Mouse (Mus musculus): ENCODE results near the gene Gpsm3. TPM values are rescaled to one million over a fixed set of nuclear protein-coding genes. Genes with fewer than 3 reads are reported as not detected.
"Not testable (repeated sequence)": the region's sequence is repeated elsewhere in the genome, so short reads cannot be mapped to it uniquely, and the experiment has no call there.

Gene Gpsm3
- 10.0 and 10.1 TPM in 2 replicates for polyA plus RNA-seq (2012; rRNA removed)

DNA sequence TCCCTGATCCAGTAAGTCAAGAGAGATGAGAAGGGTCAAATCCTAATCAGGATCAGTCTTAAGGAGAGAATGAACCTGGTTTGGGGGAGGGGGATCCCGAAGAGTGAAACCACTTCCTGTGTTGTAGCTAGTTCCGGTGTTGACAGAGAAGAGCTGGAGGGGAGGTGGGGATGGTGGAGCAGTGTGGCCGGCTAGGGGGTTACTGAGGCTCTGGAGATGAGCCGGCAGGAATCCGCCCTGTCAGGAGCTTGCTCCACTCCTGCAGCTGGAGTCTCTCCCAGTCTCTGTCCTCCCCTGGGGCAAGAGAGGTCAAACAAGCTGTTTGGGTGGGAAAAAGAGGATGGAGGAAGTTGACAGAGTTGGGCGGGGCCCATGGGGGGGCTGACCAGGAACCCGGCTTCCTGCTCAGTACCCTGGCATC, at the start of gene Gpsm3:
Gene Gpsm3, plus strand, starts transcription at position 126 of the 421 bp plus-strand sequence.
- DNase-seq (ENCODE audit: low read depth): no peak

DNA sequence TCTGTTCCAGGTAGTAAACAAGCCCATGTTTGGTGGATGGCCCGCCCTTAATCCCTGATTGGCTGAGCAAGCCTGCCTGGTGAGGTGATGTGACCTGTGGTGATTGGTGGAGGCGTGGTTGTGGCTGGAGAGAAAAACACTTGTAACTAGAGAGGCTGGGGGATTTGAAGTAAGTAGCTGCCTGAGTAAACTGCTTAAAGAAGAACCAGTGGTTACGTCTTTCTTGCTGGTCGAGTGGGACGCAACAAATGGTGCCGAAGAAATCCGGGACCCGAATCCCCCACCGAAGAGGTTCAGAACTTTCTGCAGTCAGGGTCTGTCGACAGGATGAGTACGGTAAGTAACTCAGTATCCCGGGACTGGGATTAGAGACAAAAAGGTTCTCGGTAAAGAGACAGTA, 46.0 kb upstream of the Gpsm3 start:
- not testable (repeated sequence) for DNase-seq (ENCODE audit: low read depth)

DNA sequence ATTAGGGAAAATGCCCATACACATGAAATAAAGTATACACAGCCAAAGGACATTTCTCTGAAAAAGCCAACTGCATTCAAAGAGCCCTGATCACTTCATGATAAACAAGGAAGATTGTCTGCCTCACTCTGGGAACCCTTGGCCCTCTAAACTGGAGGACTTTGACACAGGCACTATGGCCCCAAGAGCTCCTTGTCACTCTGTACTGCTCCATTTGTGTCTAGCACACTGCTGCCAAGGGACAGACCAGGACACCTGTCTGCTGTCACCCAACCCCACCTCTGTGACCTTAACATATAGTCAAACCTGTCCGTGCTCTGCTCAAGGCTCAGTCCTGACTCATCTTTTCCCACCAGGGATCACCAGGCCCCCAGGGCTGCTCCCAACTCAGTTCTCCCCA, 42.8 kb upstream of the Gpsm3 start:
- no peak for DNase-seq (ENCODE audit: low read depth)

DNA sequence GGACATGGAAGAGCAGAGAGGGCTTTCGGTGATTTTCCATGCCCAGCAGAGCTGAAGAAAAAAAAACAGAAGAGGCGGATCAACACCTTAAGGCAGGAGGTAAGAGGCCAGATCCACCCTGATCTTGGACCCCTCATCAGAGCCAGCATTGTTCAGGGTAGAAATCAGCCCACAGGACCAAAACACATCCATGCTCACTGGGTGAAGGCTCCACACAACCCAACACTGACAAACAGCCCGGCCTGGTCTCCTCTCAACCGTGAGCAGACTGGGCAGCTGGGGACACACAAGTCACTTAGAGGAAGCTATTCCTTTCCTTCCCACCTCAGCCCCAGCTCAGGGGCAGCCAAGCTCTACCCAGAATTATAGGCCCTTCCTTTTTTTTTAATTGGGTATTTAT, 42.0 kb upstream of the Gpsm3 start:
- DNase-seq (ENCODE audit: low read depth): no peak

DNA sequence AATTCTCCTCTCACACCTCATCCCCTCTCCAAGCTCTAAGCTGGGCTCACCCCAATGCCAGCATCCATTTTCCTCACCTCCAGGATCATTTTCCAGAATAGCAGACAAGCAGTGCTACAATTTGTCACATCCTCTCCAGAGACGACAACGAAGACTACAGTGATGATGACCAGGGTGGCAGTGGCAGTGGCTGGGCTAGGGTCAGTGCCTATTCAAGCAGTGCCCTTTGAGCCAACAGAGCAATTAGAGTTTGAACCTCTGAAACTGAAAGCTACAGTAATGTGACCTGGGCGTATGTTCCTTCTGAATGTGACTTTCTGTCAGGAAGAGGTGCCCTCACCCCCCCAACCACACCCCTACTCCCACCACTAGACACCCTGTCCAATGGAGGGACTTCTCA, 40.5 kb upstream of the Gpsm3 start:
- DNase-seq (ENCODE audit: low read depth): no peak

DNA sequence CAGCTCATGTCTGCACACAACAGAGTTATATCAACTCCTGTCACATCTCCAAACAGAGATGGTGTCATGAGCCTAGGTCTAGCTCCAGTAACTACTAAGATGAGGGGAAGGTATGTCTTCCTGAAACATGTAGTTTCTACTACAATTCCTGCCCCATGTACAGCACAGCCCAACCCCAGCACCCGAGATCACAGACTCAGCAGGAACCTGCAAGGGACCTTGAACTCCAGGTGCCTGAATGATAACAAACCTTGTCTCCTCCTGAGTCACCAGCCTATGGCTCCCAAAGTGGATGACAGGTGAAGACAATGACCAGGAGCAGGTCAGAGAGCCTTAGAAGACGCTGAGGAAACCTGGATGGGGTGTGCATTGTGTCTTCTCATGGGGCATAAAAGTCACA, 39.8 kb upstream of the Gpsm3 start:
- no peak for DNase-seq (ENCODE audit: low read depth)

DNA sequence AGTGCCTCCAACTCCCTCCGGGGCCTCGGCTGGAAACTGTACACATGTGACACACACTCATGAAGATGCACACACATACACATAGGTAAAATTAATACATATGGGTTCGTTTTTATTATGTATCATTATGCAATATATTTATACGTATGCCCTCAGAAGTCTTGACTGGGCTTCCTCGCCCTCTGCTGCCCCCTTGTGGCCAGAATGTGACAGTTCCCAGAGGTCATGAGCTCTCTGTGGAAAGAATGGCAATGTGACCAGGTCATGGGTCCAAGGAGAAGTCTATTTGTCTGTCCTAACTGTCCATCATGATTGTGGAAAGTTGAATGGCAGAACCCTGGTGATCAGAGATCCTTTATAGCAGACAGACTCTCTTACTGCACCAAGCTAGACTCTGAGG, 34.1 kb upstream of the Gpsm3 start:
- no peak for DNase-seq (ENCODE audit: low read depth)

DNA sequence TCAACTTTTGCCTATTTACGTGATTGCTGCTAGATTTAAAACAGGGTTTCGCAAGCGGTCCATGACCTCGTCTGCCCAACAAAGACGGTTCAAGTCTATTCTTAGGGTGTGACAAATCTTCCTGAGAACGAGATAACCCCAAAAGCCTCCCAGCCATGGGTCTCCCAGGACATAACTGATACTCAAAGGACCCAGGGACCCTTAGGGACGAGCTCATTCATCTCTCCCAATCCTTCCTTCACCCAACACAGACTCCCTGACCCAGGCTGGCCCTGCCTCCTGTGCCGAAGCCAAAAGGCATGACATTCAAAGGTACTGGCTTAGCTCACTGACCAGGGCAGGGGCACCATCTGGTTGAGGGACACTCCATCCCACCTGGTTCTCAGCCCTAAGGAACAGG, 33.2 kb upstream of the Gpsm3 start:
- DNase-seq (ENCODE audit: low read depth): no peak

DNA sequence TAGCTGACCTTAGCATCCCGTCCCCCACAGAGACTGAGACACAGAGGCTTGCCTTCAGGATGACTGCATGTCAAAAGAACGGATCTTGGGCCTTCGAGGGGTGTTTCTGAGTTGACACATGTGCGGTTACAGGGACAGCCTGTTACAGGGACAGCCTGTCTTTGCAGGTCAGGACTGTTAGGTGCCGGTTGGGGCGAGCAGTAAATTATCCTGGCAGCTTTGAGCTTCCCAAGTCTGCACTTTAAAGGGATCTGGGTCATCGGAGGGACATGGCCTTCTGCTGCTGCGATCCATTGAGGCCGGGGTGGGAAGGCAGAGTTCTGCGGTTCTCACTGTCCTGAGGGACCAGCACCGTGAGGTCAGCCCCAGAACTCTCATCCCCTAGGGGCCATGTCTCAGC, 32.2 kb upstream of the Gpsm3 start:
- DNase-seq (ENCODE audit: low read depth): no peak

DNA sequence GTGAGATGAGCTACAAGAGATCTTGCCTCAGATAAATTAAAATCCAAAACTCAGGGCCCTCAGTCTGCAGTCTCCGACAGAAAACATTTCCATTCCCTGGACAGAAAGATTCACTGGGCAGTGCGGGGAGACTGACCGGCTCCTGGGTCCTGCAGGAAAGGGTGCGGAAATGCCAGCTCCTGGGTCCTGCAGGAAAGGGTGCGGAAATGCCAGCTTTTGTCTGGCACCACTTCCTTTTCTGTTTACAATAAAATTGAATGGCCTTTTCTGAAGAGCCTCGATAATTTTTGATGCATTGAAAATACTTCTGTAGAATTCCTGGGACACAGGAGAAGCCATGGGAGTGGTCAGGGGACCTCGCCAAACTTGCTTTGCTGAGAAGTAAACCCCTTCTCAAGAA, 30.5 kb upstream of the Gpsm3 start:
- DNase-seq (ENCODE audit: low read depth): no peak

DNA sequence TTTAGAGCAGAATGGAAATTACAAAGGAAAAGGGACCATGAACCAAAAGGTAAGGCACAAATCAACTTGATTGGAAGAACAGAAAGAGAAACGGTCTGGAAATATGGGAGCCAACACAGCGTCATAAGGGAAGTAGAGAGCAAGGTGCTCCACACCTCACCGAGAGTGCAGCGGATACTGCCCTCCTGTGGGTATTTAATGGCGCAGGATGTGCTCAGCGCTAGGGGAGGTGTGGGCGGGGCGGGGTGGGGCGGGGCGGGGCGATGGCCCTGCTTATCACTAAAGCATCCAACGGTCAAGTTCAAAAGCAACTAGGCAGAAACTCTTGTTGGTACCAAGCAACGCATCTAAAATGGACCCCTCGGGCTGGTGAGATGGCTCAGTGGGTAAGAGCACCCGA, 29.7 kb upstream of the Gpsm3 start:
- DNase-seq (ENCODE audit: low read depth): no peak

DNA sequence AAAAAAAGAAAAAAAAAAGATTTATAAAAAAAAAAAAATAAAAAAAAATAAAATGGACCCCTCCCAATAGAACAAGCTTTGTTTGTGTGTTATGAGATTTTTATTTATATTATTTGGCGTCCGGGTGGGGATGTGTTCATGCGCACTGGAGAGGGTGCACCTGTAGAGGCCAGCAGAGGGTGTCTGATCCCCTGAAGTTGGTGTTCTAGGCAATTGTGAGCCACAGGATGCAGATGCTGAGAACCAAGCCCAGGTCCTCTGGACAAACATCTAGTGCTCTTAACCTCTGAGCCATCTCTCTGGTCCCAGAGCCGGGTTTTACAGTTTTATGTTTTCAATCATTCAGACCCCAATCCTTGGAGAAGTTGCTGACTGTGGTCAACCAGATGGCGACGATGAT, 29.2 kb upstream of the Gpsm3 start:
- DNase-seq (ENCODE audit: low read depth): no peak

DNA sequence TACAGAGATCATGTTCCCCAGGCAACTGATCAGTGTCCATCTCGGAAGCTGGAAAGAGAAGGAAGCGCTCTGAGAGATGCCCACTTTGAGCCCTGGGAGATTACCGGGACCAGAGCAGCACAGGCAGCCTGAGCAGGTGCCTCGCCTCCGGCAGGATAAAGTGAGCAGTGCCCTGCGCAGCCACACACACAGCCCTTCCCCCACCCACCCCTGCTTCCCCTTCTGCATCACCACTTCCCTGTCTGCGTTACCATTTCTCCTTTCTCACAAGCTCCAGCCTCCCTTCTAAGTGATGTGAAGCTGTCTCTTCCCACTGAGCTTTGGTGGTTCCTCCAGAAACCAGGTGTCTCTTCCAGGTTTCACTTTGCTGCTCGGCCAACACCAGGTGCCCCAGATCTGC, 28.4 kb upstream of the Gpsm3 start:
- DNase-seq (ENCODE audit: low read depth): no peak

DNA sequence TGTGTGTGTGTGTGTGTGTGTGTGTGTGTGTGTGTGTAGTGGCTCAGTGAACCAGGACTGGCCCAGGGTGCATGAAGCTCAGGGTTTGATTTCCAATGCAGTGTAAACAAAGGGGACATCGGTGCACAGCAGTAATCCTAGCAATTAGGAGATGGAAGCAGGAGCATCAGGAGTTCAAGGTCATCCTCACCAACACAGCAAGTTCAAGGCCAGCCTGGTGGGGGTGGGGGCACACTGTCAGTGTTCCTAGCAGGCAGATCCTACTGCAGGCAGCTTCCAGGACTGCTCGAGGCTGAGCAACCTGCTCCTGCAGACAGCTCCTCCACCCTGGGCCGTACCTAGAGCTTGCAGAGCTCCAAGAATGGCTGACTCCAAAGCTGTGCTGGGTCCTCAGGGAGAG, 27.0 kb upstream of the Gpsm3 start:
- no peak for DNase-seq (ENCODE audit: low read depth)

DNA sequence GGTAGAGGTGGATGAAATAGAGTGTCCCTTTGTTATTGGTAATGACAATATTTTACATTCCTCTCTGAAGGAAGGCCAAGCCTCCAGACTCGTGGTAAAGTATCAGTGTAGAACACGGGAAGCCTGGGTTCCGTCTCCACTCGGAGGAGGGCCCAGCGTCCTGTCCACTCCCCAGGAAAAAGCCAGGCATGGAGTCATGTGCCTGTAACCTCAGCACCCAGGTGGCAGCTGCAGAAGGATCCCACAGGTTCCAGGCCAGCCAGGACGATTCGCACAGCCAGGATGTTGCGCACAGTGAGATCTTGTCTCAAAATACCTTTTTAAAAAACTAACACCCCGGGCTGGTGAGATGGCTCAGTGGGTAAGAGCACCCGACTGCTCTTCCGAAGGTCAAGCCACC, 26.3 kb upstream of the Gpsm3 start:
- no peak for DNase-seq (ENCODE audit: low read depth)

DNA sequence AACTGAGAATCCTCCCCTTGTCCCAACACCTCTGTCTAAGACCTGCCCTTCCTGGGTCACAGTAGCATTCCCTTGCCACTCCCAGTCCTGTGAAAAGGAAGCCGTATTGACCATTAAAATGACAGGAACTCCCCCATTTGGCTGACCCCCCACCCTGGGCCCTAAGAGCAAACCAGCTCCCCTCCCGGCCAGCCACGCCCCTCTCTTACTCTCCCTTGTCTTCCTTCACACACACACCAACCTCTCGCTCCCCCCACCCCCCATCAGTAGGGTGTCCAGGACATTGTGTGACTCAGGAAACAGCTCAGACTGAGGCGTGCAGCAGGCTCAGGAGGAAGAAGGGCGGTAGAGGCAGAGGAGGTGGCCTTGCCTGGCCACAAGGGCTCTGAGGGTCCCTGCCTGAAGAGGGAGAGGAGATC, 25.6 kb upstream of the Gpsm3 start, which contains the start of gene Notch4:
Gene Notch4, plus strand, starts transcription at position 266 of the 419 bp plus-strand sequence.
- DNase-seq (ENCODE audit: low read depth): no peak

DNA sequence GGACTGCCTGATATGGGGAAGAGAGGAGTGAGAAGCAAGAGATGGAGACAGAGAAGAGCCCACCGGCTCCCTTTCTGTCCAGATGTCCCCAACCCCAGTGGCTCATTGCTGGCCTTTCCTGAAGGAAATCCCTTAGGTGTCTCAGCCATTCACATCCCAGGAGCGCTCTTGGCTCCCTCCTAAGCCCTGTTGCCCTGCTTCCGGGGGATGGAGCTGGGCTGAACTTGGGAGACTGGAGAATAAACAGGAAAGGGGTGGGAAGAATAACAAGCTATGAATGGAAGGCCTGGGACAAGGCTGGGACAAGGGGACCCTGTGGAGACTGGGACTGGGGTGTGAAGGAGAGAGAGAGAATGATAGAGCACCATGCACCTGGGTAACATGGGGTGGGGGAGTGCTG, 24.8 kb upstream of the Gpsm3 start:
- no peak for DNase-seq (ENCODE audit: low read depth)

DNA sequence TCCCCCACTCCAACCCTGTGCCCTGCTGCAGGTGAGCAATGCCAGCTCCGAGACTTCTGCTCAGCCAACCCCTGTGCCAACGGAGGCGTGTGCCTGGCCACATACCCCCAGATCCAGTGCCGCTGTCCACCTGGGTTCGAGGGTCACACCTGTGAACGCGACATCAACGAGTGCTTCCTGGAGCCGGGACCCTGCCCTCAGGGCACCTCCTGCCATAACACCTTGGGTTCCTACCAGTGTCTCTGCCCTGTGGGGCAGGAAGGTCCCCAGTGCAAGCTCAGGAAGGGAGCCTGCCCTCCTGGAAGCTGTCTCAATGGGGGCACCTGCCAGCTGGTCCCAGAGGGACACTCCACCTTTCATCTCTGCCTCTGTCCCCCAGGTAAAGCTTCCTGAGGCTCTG, 22.3 kb upstream of the Gpsm3 start:
- DNase-seq (ENCODE audit: low read depth): no peak

DNA sequence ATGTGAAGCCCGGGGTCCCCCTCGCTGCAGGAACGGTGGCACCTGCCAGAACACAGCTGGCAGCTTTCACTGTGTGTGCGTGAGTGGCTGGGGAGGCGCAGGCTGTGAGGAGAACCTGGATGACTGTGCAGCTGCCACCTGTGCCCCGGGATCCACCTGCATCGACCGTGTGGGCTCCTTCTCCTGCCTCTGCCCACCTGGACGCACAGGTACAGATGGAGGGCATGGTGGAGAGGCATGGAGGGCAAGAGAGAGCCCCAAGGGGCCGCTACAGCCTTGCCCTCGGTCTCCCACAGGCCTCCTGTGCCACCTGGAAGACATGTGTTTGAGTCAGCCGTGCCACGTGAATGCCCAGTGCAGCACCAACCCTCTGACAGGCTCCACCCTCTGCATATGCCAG, 21.2 kb upstream of the Gpsm3 start:
- DNase-seq (ENCODE audit: low read depth): no peak

DNA sequence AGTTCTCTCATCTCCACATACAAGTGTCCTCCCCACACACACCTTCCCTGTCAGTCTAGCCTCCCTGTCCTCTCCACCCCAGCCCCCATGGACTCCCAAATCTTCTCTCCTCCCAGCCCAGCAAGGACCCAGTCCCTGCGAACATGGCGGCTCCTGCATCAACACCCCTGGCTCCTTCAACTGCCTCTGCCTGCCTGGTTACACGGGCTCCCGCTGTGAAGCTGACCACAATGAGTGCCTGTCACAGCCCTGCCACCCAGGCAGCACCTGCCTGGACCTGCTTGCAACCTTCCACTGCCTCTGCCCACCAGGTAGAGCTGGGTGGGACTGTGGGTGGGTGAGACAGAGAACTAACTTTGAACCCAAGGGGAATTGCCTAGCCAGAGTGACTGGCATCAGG, 19.7 kb upstream of the Gpsm3 start:
- no peak for DNase-seq (ENCODE audit: low read depth)

DNA sequence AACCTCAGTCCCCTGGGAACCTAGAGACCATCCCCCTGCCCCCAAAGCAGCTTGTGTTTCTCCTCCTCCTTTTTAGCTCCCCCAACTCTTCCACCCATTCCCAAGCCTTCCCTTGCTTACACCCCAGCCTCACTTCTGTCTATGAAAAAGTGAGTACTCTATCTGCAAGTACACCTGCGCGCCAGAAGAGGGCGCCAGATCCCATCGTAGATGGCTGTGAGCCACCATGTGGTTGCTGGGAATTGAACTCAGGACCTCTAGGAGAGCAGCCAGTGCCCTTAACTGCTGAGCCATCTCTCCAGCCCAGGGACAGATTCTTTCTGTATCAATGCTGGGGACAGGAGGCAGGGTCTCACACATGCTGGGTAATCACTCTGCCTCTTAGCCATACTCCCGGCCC, 17.7 kb upstream of the Gpsm3 start:
- no peak for DNase-seq (ENCODE audit: low read depth)

DNA sequence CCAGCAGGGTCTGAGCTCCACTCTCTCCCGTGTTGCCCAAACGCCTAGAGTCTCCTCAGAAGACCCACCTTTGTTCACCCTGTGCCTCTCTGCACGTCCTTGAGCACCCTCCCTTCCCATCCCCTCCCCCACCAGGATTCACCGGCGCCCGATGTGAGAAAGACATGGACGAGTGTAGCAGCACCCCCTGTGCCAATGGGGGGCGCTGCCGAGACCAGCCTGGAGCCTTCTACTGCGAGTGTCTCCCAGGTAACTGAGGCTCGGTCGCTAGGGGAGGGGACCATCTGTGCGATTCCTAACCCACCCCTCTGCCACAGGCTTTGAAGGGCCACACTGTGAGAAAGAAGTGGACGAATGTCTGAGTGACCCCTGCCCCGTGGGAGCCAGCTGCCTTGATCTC, 17.2 kb upstream of the Gpsm3 start:
- DNase-seq (ENCODE audit: low read depth): no peak

DNA sequence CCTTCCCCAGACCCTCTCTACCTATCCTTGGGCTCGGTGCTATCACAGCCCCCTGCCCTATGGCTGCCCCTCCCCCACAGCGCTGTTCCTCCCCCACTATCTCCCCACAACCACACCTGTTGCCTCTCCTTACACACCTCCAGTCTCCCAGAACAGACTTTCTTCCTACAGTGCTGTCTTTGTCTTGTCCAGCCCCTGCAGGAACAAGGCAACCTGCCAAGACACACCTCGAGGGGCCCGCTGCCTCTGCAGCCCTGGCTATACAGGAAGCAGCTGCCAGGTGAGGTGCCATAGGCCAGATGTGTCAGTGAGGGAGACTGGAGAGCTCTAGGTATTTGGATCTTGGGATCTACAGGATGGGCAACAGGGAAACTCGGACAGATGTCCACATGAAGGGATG, 13.0 kb upstream of the Gpsm3 start:
- DNase-seq (ENCODE audit: low read depth): no peak

DNA sequence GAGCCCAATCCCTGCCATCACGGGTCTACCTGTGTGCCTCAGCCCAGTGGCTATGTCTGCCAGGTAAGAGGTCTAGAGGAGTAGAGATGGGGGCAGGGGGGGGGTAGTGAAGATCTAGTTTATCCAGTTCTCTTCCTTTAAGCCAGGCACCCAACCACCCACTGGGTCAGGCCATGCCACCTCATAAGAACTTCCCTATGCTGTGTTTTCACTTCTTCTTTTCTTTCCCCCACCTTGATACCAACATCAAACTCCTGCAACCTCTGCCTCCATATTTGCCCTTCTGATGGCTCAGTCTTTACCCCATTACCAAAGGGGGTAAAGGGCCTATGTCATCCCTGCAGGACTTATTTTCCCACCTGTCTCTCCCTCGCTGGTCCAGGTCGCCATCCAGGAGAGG, 11.5 kb upstream of the Gpsm3 start:
- DNase-seq (ENCODE audit: low read depth): no peak

DNA sequence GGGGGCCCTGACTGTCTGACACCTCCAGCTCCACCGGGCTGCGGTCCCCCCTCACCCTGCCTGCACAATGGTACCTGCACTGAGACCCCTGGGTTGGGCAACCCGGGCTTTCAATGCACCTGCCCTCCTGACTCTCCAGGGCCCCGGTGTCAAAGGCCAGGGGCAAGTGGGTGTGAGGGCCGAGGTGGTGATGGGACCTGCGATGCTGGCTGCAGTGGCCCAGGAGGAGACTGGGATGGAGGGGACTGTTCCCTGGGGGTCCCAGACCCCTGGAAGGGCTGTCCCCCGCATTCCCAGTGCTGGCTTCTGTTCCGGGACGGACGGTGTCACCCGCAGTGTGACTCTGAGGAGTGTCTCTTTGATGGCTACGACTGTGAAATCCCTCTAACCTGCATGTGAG, 7.1 kb upstream of the Gpsm3 start:
- no peak for DNase-seq (ENCODE audit: low read depth)

Data from gonadal fat pad, adult 2 months (tissue).